Mouse (Mus musculus): ENCODE results near the gene Arhgef15. TPM values are rescaled to one million over a fixed set of nuclear protein-coding genes. Genes with fewer than 3 reads are reported as not detected.
"Not testable (repeated sequence)": the region's sequence is repeated elsewhere in the genome, so short reads cannot be mapped to it uniquely, and the experiment has no call there.

Arhgef15 gene
- polyA plus RNA-seq, 3 experiments from 2014 or later = 0.21 TPM; not detected in 2

GRCm38 (mm10) chr11:68963405-68963804 lies 6.1 kb upstream of the Arhgef15 start:
- no peak for ATAC-seq

- not testable (repeated sequence) for ATAC-seq
These were observed 4.9 kb upstream of the Arhgef15 start for GRCm38 (mm10) chr11:68962159-68962558.

- no peak for ATAC-seq
These were observed 4.3 kb upstream of the Arhgef15 start for GRCm38 (mm10) chr11:68961596-68961995.

- ATAC-seq = no peak
These were observed 691 bp upstream of the Arhgef15 start for GRCm38 (mm10) chr11:68957971-68958370.

GRCm38 (mm10) chr11:68956697-68957096 lies 583 bp downstream of the Arhgef15 start:
- no peak for ATAC-seq

GRCm38 (mm10) chr11:68956107-68956506 lies 1.2 kb downstream of the Arhgef15 start:
- no peak for ATAC-seq

GRCm38 (mm10) chr11:68955473-68955872 lies 1.8 kb downstream of the Arhgef15 start:
- no peak for ATAC-seq

- no peak for ATAC-seq
These were observed 2.9 kb downstream of the Arhgef15 start for GRCm38 (mm10) chr11:68954408-68954807.

- no peak for ATAC-seq
These were observed 3.4 kb downstream of the Arhgef15 start for GRCm38 (mm10) chr11:68953903-68954302.

- no peak for ATAC-seq
These were observed 9.7 kb downstream of the Arhgef15 start for GRCm38 (mm10) chr11:68947542-68947993.

- ATAC-seq = no peak
These were observed 10.4 kb downstream of the Arhgef15 start for GRCm38 (mm10) chr11:68946806-68947440.

GRCm38 (mm10) chr11:68946001-68946400 lies 11.3 kb downstream of the Arhgef15 start:
- ATAC-seq = no peak

GRCm38 (mm10) chr11:68945245-68945644 lies 12.0 kb downstream of the Arhgef15 start:
- ATAC-seq = no peak

GRCm38 (mm10) chr11:68942731-68943130 lies 14.5 kb downstream of the Arhgef15 start:
- ATAC-seq = no peak

- ATAC-seq = no peak
These were observed 16.8 kb downstream of the Arhgef15 start for GRCm38 (mm10) chr11:68940516-68940915.

GRCm38 (mm10) chr11:68939451-68940304 lies 17.6 kb downstream of the Arhgef15 start:
- ATAC-seq = peak; percentile 99

- not testable (repeated sequence) for ATAC-seq
These were observed 20.3 kb downstream of the Arhgef15 start for GRCm38 (mm10) chr11:68936951-68937350.

- no peak for ATAC-seq
These were observed 23.3 kb downstream of the Arhgef15 start for GRCm38 (mm10) chr11:68933885-68934507.

GRCm38 (mm10) chr11:68929947-68930346 lies 27.3 kb downstream of the Arhgef15 start:
- ATAC-seq = no peak

GRCm38 (mm10) chr11:68926981-68927380 lies 30.3 kb downstream of the Arhgef15 start, which contains the start of gene Odf4:
Gene Odf4 (minus strand): TSS chr11:68927081.
- ATAC-seq = no peak

GRCm38 (mm10) chr11:68924749-68925148 lies 32.5 kb downstream of the Arhgef15 start:
- ATAC-seq = no peak

GRCm38 (mm10) chr11:68923191-68923590 lies 34.1 kb downstream of the Arhgef15 start:
- no peak for ATAC-seq

GRCm38 (mm10) chr11:68914566-68914965 lies 42.7 kb downstream of the Arhgef15 start:
- ATAC-seq = no peak

Measured in inflammation-experienced regulatory T-cells, adult 6 months (primary cell).